Mouse (Mus musculus) neural tube, embryonic 14.5 days (tissue): Measurements from ENCODE around the gene Tanc1. TPM values are rescaled to one million over a fixed set of nuclear protein-coding genes. Genes with fewer than 3 reads are reported as not detected.

Experiments used
- ATAC-seq: fragments of 200-750 bp; cut with Nextera tagmentation; 2 replicates; pipeline ENCODE4 v1.8.0; 2017; ENCODE audit warnings: low read depth, mild to moderate bottlenecking, moderate TSS enrichment, moderate library complexity
- H3K27ac ChIP-seq: fragments of 300-500 bp; sonication (generic); 2 replicates; pipeline ENCODE4 v1.5.1; 2014; ENCODE audit warnings: low read depth, mild to moderate bottlenecking, control low read depth, low read length, moderate library complexity, mixed read lengths
- H3K27me3 ChIP-seq: fragments of 300-500 bp; sonication (generic); 2 replicates; pipeline ENCODE4 v1.6.1; 2014; ENCODE audit warnings: low read length; ENCODE audit not compliant: control insufficient read depth, insufficient read depth
- H3K36me3 ChIP-seq: fragments of 300-500 bp; sonication (generic); 2 replicates; pipeline ENCODE4 v1.6.1; 2014; ENCODE audit warnings: low read length, mixed read lengths; ENCODE audit not compliant: control insufficient read depth, insufficient read depth
- H3K4me1 ChIP-seq: fragments of 300-500 bp; sonication (generic); 2 replicates; pipeline ENCODE4 v1.6.1; 2014; ENCODE audit warnings: low read length; ENCODE audit not compliant: control insufficient read depth, insufficient read depth
- H3K4me2 ChIP-seq: fragments of 300-500 bp; sonication (generic); 2 replicates; pipeline ENCODE4 v1.6.1; 2014; ENCODE audit warnings: mild to moderate bottlenecking, low read depth, low read length, control low read depth
- H3K4me3 ChIP-seq: fragments of 300-500 bp; sonication (generic); 2 replicates; pipeline ENCODE4 v1.5.1; 2014; ENCODE audit warnings: low read depth, low read length, control low read depth, mixed read lengths
- H3K9ac ChIP-seq: fragments of 300-500 bp; sonication (generic); replicated peaks from 2 replicates; pipeline ENCODE4 v1.6.1; 2014; ENCODE audit warnings: low read depth, mild to moderate bottlenecking, control low read depth, low read length, mixed read lengths
- H3K9me3 ChIP-seq: fragments of 300-500 bp; sonication (generic); 2 replicates; pipeline ENCODE4 v1.6.1; 2016; ENCODE audit warnings: low read length; ENCODE audit not compliant: control insufficient read depth
- WGBS: fragments of 180-500 bp; shearing (Covaris S2); extraction: QIAGEN DNeasy Blood & Tissue Kit; methylation state at CpG from one replicate; pipeline ENCODE4 v1.1.7; 2014; 5-methylcytosine and 5-hydroxymethylcytosine counted together
- polyA plus RNA-seq: library from polyadenylated mRNA; unstranded; fragments of >200 nt; fragmentation: Nextera tagmentation; extraction: Ambion mirVana; gene quantifications from 2 replicates; pipeline ENCODE4 v1.2.1, GENCODE M21; 2014

Tanc1 gene
- polyA plus RNA-seq, 1 experiment from 2014 or later = 5.2 TPM

GRCm38 (mm10) chr2:59697722-59698634 is 86.1 kb downstream of the Tanc1 start:
- 2% methylated on average over 16 of the region's 16 CpGs for WGBS
- peak; percentile 86; the same call in 1 of the 2 replicates for ATAC-seq
- peak overlapping the region; percentile 9; the same call in 1 of the 2 replicates for H3K9ac ChIP-seq
- peaks cover 6% of the 10 kb centered on the region; the same call in 1 of the 2 replicates for H3K4me1 ChIP-seq
- H3K4me3 ChIP-seq = no peak overlapping the region
- H3K4me2 ChIP-seq = peak overlapping the region; percentile 32
- H3K27ac ChIP-seq = 0 out of 2 replicates have a peak overlapping the region, but pooled peaks have one; percentile 7
- no peaks in the 10 kb centered on the region for H3K9me3 ChIP-seq
- H3K36me3 ChIP-seq = no peaks in the 10 kb centered on the region
- no peaks in the 10 kb centered on the region for H3K27me3 ChIP-seq

GRCm38 (mm10) chr2:59698635-59699300 is 86.9 kb downstream of the Tanc1 start:
- H3K9me3 ChIP-seq = no peaks in the 10 kb centered on the region
- no peak overlapping the region for H3K4me2 ChIP-seq
- no peaks in the 10 kb centered on the region for H3K36me3 ChIP-seq
- H3K9ac ChIP-seq = no peak overlapping the region
- H3K4me3 ChIP-seq = no peak overlapping the region
- peaks cover 6% of the 10 kb centered on the region; the same call in 1 of the 2 replicates for H3K4me1 ChIP-seq
- WGBS = 34% methylated on average over 7 of the region's 7 CpGs
- H3K27ac ChIP-seq = no peak overlapping the region
- no peak for ATAC-seq
- H3K27me3 ChIP-seq = no peaks in the 10 kb centered on the region

- no peak for ATAC-seq
- Histone ChIP-seq H3K36me3 (no peaks in the 10 kb centered on the region), H3K9me3 (no peaks in the 10 kb centered on the region), H3K27ac (no peak overlapping the region), H3K4me3 (no peak overlapping the region), H3K27me3 (no peaks in the 10 kb centered on the region), H3K4me1 (peaks cover 6% of the 10 kb centered on the region; the same call in 1 of the 2 replicates), H3K4me2 (no peak overlapping the region), H3K9ac (no peak overlapping the region)
- 87% methylated on average over 9 of the region's 9 CpGs for WGBS
These were observed 88.1 kb downstream of the Tanc1 start for GRCm38 (mm10) chr2:59699893-59700292.

GRCm38 (mm10) chr2:59705221-59705620 is 93.4 kb downstream of the Tanc1 start:
- 94% methylated on average over 12 of the region's 12 CpGs for WGBS
- H3K9ac ChIP-seq = no peak overlapping the region
- H3K4me2 ChIP-seq = no peak overlapping the region
- H3K4me3 ChIP-seq = no peak overlapping the region
- H3K27me3 ChIP-seq = no peaks in the 10 kb centered on the region
- H3K9me3 ChIP-seq = no peaks in the 10 kb centered on the region
- no peaks in the 10 kb centered on the region for H3K4me1 ChIP-seq
- ATAC-seq = no peak
- no peaks in the 10 kb centered on the region for H3K36me3 ChIP-seq
- H3K27ac ChIP-seq = no peak overlapping the region

GRCm38 (mm10) chr2:59706806-59707205 is 95.0 kb downstream of the Tanc1 start:
- Histone ChIP-seq H3K9me3 (no peaks in the 10 kb centered on the region), H3K27ac (no peak overlapping the region), H3K27me3 (no peaks in the 10 kb centered on the region), H3K9ac (no peak overlapping the region), H3K4me2 (no peak overlapping the region), H3K4me3 (no peak overlapping the region), H3K4me1 (no peaks in the 10 kb centered on the region), H3K36me3 (no peaks in the 10 kb centered on the region)
- 87% methylated on average over 12 of the region's 12 CpGs for WGBS
- ATAC-seq = no peak

- H3K27ac ChIP-seq = no peak overlapping the region
- no peak for ATAC-seq
- 78% methylated on average over 13 of the region's 13 CpGs for WGBS
These were observed 96.3 kb downstream of the Tanc1 start for GRCm38 (mm10) chr2:59707922-59708706.

GRCm38 (mm10) chr2:59710771-59711170 is 98.9 kb downstream of the Tanc1 start:
- H3K4me2 ChIP-seq = no peak overlapping the region
- no peaks in the 10 kb centered on the region for H3K9me3 ChIP-seq
- H3K27ac ChIP-seq = no peak overlapping the region
- no peak overlapping the region for H3K4me3 ChIP-seq
- ATAC-seq = no peak
- 95% methylated on average over 6 of the region's 6 CpGs for WGBS
- no peak overlapping the region for H3K9ac ChIP-seq
- no peaks in the 10 kb centered on the region for H3K36me3 ChIP-seq
- no peaks in the 10 kb centered on the region for H3K27me3 ChIP-seq
- no peaks in the 10 kb centered on the region for H3K4me1 ChIP-seq

More at GRCm38 (mm10) chr2:59707922-59708706, 96.3 kb downstream of the Tanc1 start:
- Histone ChIP-seq H3K9ac (no peak overlapping the region), H3K4me3 (no peak overlapping the region), H3K9me3 (no peaks in the 10 kb centered on the region), H3K4me1 (no peaks in the 10 kb centered on the region), H3K36me3 (no peaks in the 10 kb centered on the region), H3K4me2 (no peak overlapping the region), H3K27me3 (no peaks in the 10 kb centered on the region)

- Histone ChIP-seq H3K4me2 (no peak overlapping the region), H3K27me3 (no peaks in the 10 kb centered on the region), H3K4me3 (no peak overlapping the region), H3K4me1 (no peaks in the 10 kb centered on the region), H3K9me3 (no peaks in the 10 kb centered on the region), H3K36me3 (no peaks in the 10 kb centered on the region), H3K27ac (no peak overlapping the region), H3K9ac (no peak overlapping the region)
- no peak for ATAC-seq
- WGBS = 82% methylated on average over 8 of the region's 8 CpGs
These were observed 100.2 kb downstream of the Tanc1 start for GRCm38 (mm10) chr2:59711992-59712391.
